24 mouse cellular contexts compared by ENCODE assay signal in genomic region chr17:47123576-47123975, GRCm38 (mm10).
DNase-seq lines count a peak whose midpoint lies in the region; TF ChIP-seq lines count a peak whose summit lies in the region.
"Had no signal": no experiment of that assay in that cellular context is flagged by ENCODE, and none has a peak within 500 bp of the region (broad histone marks: within the 10 kb centered on the region; RNA-seq: fewer than 3 reads in every experiment).

No protein-coding gene starts in this region.

- peak; percentile 56 for DNase-seq in CD4-positive helper T cell, adult 2 months (ENCODE audit: low read depth, low spot score)
- peak; percentile 14 for DNase-seq in CD4-positive, CD25-positive, alpha-beta regulatory T cell, adult 2 months (ENCODE audit: low read depth, low spot score)
- DNase-seq in R1 (ENCODE audit: low read depth, low spot score) = peak; percentile 30
- peak; percentile 84 for DNase-seq in induced T-regulatory cell, adult 2 months (ENCODE audit: low read depth)
- DNase-seq in lung, adult 2 months = no peak
- DNase-seq in cerebellum, adult 2 months = no peak
- DNase-seq in right cerebral cortex, adult 18-20 months = no peak
- DNase-seq in heart, adult 11 months = no peak
- DNase-seq: adrenal gland, adult 8-10 months; adrenal gland, postnatal 14 days; adrenal gland, postnatal 36 days; cerebellum, adult 11-12 months; cerebellum, adult 8-10 months; cerebellum, adult 9-11 months; cerebellum, postnatal 14 days; cerebellum, postnatal 36 days; embryo, embryonic 11 days had no signal

- 90% methylated on average over 18 of the region's 18 CpGs for whole genome bisulfite sequencing in lung, adult 2 months
- 88% methylated on average over 18 of the region's 18 CpGs for WGBS in cerebellum, adult 2 months

- no peaks in the 10 kb centered on the region for H3K27me3 ChIP-seq in cerebellum, adult 2 months (ENCODE audit: control insufficient read depth, insufficient read depth, low read length)
- H3K27me3 ChIP-seq: CH12.LX; embryonic facial prominence, embryonic 13.5 days; embryonic facial prominence, embryonic 15.5 days; forebrain, embryonic 12.5 days; Patski had no signal

- no peak overlapping the region for H3K27ac ChIP-seq in cerebellum, adult 2 months (ENCODE audit: insufficient read depth, low read length)
- H3K27ac ChIP-seq: embryonic facial prominence, embryonic 13.5 days; embryonic facial prominence, embryonic 15.5 days; forebrain, embryonic 10.5 days; forebrain, embryonic 12.5 days had no signal

- no peak for TF ChIP-seq POLR2A in lung, adult 2 months (IDR thresholded peaks at IDR 0.05; ENCODE audit: borderline replicate concordance, extremely low read depth, low read depth, low read length)
- TF ChIP-seq POLR2A in cerebellum, adult 2 months (IDR thresholded peaks at IDR 0.05; ENCODE audit: borderline replicate concordance, insufficient read depth, low read length) = no peak

- TF ChIP-seq CTCF in lung, adult 2 months (IDR thresholded peaks at IDR 0.05; ENCODE audit: insufficient read depth, low read length) = no peak
- TF ChIP-seq CTCF in cerebellum, adult 2 months (IDR thresholded peaks at IDR 0.05; ENCODE audit: borderline replicate concordance, insufficient read depth, low read depth, low read length) = no peak

- H3K4me1 ChIP-seq in lung, adult 2 months (ENCODE audit: control insufficient read depth, insufficient read depth, low read length) = no peaks in the 10 kb centered on the region
- H3K4me1 ChIP-seq in cerebellum, adult 2 months (ENCODE audit: control insufficient read depth, insufficient read depth, low read length) = no peaks in the 10 kb centered on the region
- H3K4me1 ChIP-seq: embryonic facial prominence, embryonic 13.5 days; embryonic facial prominence, embryonic 15.5 days; forebrain, embryonic 10.5 days; forebrain, embryonic 12.5 days had no signal

- no peak overlapping the region for H3K4me3 ChIP-seq in lung, adult 2 months (replicated peaks; ENCODE audit: extremely low read depth, low read depth, low read length)
- no peak overlapping the region for H3K4me3 ChIP-seq in cerebellum, adult 2 months (replicated peaks; ENCODE audit: insufficient read depth, low read depth, low read length)
- H3K4me3 ChIP-seq: embryonic facial prominence, embryonic 13.5 days; embryonic facial prominence, embryonic 15.5 days; erythroblast, embryonic 14.5 days; forebrain, embryonic 10.5 days; forebrain, embryonic 12.5 days had no signal

Comparison
In these comparisons a context has a peak if more than half of its experiments do, and no peak if none do; other contexts are left out.
1. DNase-seq: peak in CD4-positive helper T cell, adult 2 months (single experiment), CD4-positive, CD25-positive, alpha-beta regulatory T cell, adult 2 months (single experiment), R1 (single experiment) and induced T-regulatory cell, adult 2 months (single experiment); none in lung, adult 2 months (single experiment), cerebellum, adult 2 months (0 of 2), right cerebral cortex, adult 18-20 months (single experiment) and heart, adult 11 months (single experiment).